Mouse (Mus musculus) CH12.LX (cell line): ENCODE data around the gene Elk3. TPM values are rescaled to one million over a fixed set of nuclear protein-coding genes. Genes with fewer than 3 reads are reported as not detected.

Source experiments
- DNase-seq: peaks from one replicate; pipeline ENCODE4 v3.0.0-alpha.2; 2013; ENCODE audit errors: extremely low read depth
- H3K27ac ChIP-seq: 2 replicates; pipeline ENCODE4 v1.5.1; 2012; ENCODE audit warnings: low read depth, mild to moderate bottlenecking, control low read depth, moderate library complexity; ENCODE audit not compliant: insufficient read depth
- H3K27me3 ChIP-seq: replicated peaks from 2 replicates; pipeline ENCODE3; 2012; ENCODE audit warnings: inconsistent platforms
- H3K36me3 ChIP-seq, 2 experiments: replicated peaks in 1 of 2; 2 replicates each; pipeline versions ENCODE3 to v1.6.1; 2012; ENCODE audit warnings: inconsistent platforms in 1 of 2, low read length in 1 of 2, mild to moderate bottlenecking in 1 of 2, mixed read lengths in 1 of 2, moderate library complexity in 1 of 2; ENCODE audit not compliant: control insufficient read depth in 1 of 2, insufficient read depth in 1 of 2
- H3K4me1 ChIP-seq, 2 experiments: 2 replicates each; pipeline ENCODE4 v1.6.1; 2012; ENCODE audit warnings: inconsistent platforms in 1 of 2, moderate library complexity in 1 of 2; ENCODE audit not compliant: insufficient read depth in 2 of 2, control insufficient read depth in 1 of 2
- H3K4me2 ChIP-seq: 2 replicates; pipeline ENCODE4 v1.6.1; 2012; ENCODE audit warnings: low read depth, mild to moderate bottlenecking, control low read depth; ENCODE audit not compliant: poor library complexity, insufficient read depth, severe bottlenecking
- H3K4me3 ChIP-seq, 3 experiments: fragments of 150-350 bp in 1 of 3; sonication (generic) in 1 of 3; replicated peaks in 1 of 3; 2 replicates each; pipeline versions ENCODE3 to v1.5.1; 2011 to 2012; ENCODE audit warnings: low read depth in 2 of 3, low read length in 2 of 3, mild to moderate bottlenecking in 2 of 3, moderate library complexity in 2 of 3, control low read depth in 1 of 3, improper control_type of control experiment in 1 of 3, inconsistent platforms in 1 of 3, mixed read lengths in 1 of 3; ENCODE audit not compliant: poor library complexity in 1 of 3
- H3K79me2 ChIP-seq: replicated peaks from 2 replicates; pipeline ENCODE4 v1.6.1; 2012; ENCODE audit warnings: mild to moderate bottlenecking, moderate library complexity; ENCODE audit not compliant: control insufficient read depth, poor library complexity, insufficient read depth, severe bottlenecking; ENCODE audit errors: extremely low read depth
- H3K9ac ChIP-seq: 2 replicates; pipeline ENCODE4 v1.6.1; 2012; ENCODE audit warnings: low read depth, mild to moderate bottlenecking, control low read depth, moderate library complexity; ENCODE audit not compliant: insufficient read depth
- H3K9me3 ChIP-seq: replicated peaks from 2 replicates; pipeline ENCODE3; 2012; ENCODE audit warnings: low read length, inconsistent platforms, mixed read lengths
- CHD1 ChIP-seq: IDR thresholded peaks from 2 replicates; pipeline ENCODE4 v1.6.1; 2012; ENCODE audit warnings: low read depth, low read length, improper control_type of control experiment, inconsistent platforms
- CTCF ChIP-seq, 2 experiments: IDR thresholded peaks in 1 of 2; conservative IDR thresholded peaks in 1 of 2; 2 replicates each; pipeline ENCODE4 v1.5.1; 2011 to 2012; ENCODE audit warnings: low read depth in 2 of 2, low read length in 2 of 2, improper control_type of control experiment in 1 of 2, inconsistent platforms in 1 of 2, mild to moderate bottlenecking in 1 of 2, moderate library complexity in 1 of 2
- E2F4 ChIP-seq: IDR thresholded peaks from 2 replicates; pipeline ENCODE4 v1.6.1; 2011; ENCODE audit warnings: low read depth, low read length, improper control_type of control experiment; ENCODE audit not compliant: insufficient replicate concordance
- EP300 ChIP-seq: IDR thresholded peaks from 2 replicates; pipeline ENCODE4 v1.6.1; 2011; ENCODE audit warnings: low read length, improper control_type of control experiment
- ETS1 ChIP-seq: conservative IDR thresholded peaks from 2 replicates; pipeline ENCODE4 v1.6.1; 2012; ENCODE audit warnings: low read depth, mild to moderate bottlenecking, inconsistent platforms, low read length, improper control_type of control experiment, moderate library complexity
- GABPA ChIP-seq: IDR thresholded peaks from 2 replicates; pipeline ENCODE4 v1.6.1; 2012; ENCODE audit warnings: low read depth, low read length, improper control_type of control experiment, inconsistent platforms; ENCODE audit not compliant: insufficient replicate concordance
- MAFK ChIP-seq: IDR thresholded peaks from 2 replicates; pipeline ENCODE4 v1.6.1; 2011; ENCODE audit warnings: low read length, improper control_type of control experiment; ENCODE audit not compliant: insufficient replicate concordance
- MEF2A ChIP-seq: IDR thresholded peaks from 2 replicates; pipeline ENCODE4 v1.6.1; 2014; ENCODE audit warnings: low read depth, mild to moderate bottlenecking, inconsistent platforms, low read length, improper control_type of control experiment, borderline replicate concordance
- NELFE ChIP-seq: IDR thresholded peaks from 2 replicates; pipeline ENCODE4 v1.6.1; 2011; ENCODE audit warnings: low read depth, low read length, improper control_type of control experiment
- NRF1 ChIP-seq: IDR thresholded peaks from 2 replicates; pipeline ENCODE4 v1.6.1; 2014; ENCODE audit warnings: low read depth, mild to moderate bottlenecking, inconsistent platforms, low read length, improper control_type of control experiment, moderate library complexity
- POLR2A ChIP-seq: IDR thresholded peaks from 2 replicates; pipeline ENCODE4 v1.6.1; 2011; ENCODE audit warnings: low read depth, mild to moderate bottlenecking, improper control_type of control experiment, low read length
- SMC3 ChIP-seq: IDR thresholded peaks from 2 replicates; pipeline ENCODE4 v1.6.1; 2011; ENCODE audit warnings: low read depth, low read length, improper control_type of control experiment
- TCF12 ChIP-seq: IDR thresholded peaks from 2 replicates; pipeline ENCODE4 v1.6.1; 2014; ENCODE audit warnings: low read depth, mild to moderate bottlenecking, inconsistent platforms, low read length, improper control_type of control experiment
- UBTF ChIP-seq: IDR thresholded peaks from 2 replicates; pipeline ENCODE4 v1.6.1; 2012; ENCODE audit warnings: low read depth, mild to moderate bottlenecking, inconsistent platforms, low read length, improper control_type of control experiment, moderate library complexity
- USF1 ChIP-seq: IDR thresholded peaks from 2 replicates; pipeline ENCODE4 v1.6.1; 2014; ENCODE audit warnings: low read depth, mild to moderate bottlenecking, inconsistent platforms, low read length, improper control_type of control experiment
- ZC3H11A ChIP-seq: IDR thresholded peaks from 2 replicates; pipeline ENCODE4 v1.6.1; 2012; ENCODE audit warnings: low read depth, mild to moderate bottlenecking, inconsistent platforms, low read length, improper control_type of control experiment
- ZKSCAN1 ChIP-seq: IDR thresholded peaks from 2 replicates; pipeline ENCODE4 v1.6.1; 2012; ENCODE audit warnings: low read depth, inconsistent platforms, low read length, improper control_type of control experiment, borderline replicate concordance
- ZMIZ1 ChIP-seq: IDR thresholded peaks from 2 replicates; pipeline ENCODE4 v1.6.1; 2012; ENCODE audit warnings: low read depth, mild to moderate bottlenecking, inconsistent platforms, low read length, improper control_type of control experiment
- dilution Hi-C: fragments of 300-500 bp; cut with MboI; formaldehyde crosslinking; loops from 2 replicates; pipeline ENCODE4 v1.14.3; 2020; ENCODE audit warnings: low sequenced_read_pairs; ENCODE audit not compliant: extremely low pct_unique_long_range_greater_than_20kb, extremely low pct_ligation_motif_present
- in situ Hi-C: fragments of 300-500 bp; cut with MboI; formaldehyde crosslinking; loops from 3 replicates; pipeline ENCODE4 v1.14.3; 2019; ENCODE audit warnings: low sequenced_read_pairs, low pct_ligation_motif_present, low pct_unique_long_range_greater_than_20kb, mixed read lengths
- polyA plus RNA-seq: library from polyadenylated mRNA; unstranded; fragments of >175 nt; gene quantifications from 2 replicates; pipeline ENCODE4 v1.2.1, GENCODE M21; 2012; ENCODE audit warnings: low read depth; ENCODE audit not compliant: insufficient read length
- total RNA-seq, 2 experiments: library from RNA; depleted of rRNA; stranded (reverse); fragments of 300-350 nt in 1 of 2; fragments of >200 nt in 1 of 2; gene quantifications; 2 replicates each; pipeline ENCODE4 v1.2.3; 2012 to 2014

Gene Elk3
- total and polyA plus RNA-seq, 3 experiments, result 20.1 to 37.0 (median 25.8) TPM

GRCm38 (mm10) chr10:93282526-93282964, 28.4 kb downstream of the Elk3 start:
- Histone ChIP-seq H3K27ac (no peak overlapping the region), H3K9me3 (peaks cover 3% of the 10 kb centered on the region), H3K36me3 (peaks cover 57 to 96% of the 10 kb centered on the region in 2 experiments), H3K79me2 (peaks cover 15% of the 10 kb centered on the region), H3K9ac (no peak overlapping the region), H3K27me3 (no peaks in the 10 kb centered on the region), H3K4me3 (no peak overlapping the region), H3K4me1 (peaks cover 0 to 26% of the 10 kb centered on the region in 2 experiments; a peak in 1 of 4 replicates), H3K4me2 (no peak overlapping the region)
- DNase-seq, result no peak
- TF ChIP-seq CHD1 (no peak), EP300 (no peak), E2F4 (no peak), ZKSCAN1 (no peak), SMC3 (no peak), NRF1 (no peak), NELFE (no peak), MAFK (no peak), ZMIZ1 (no peak), UBTF (no peak), ETS1 (no peak), MEF2A (no peak), GABPA (no peak), USF1 (no peak), POLR2A (no peak), TCF12 (no peak), ZC3H11A (no peak)
- dilution Hi-C loops (no loop called here), in situ Hi-C loops (loop anchor here (10.0 to 25.0 kb wide), 3 partner anchors 120 to 280 kb away; partner anchors contain the start of gene Cdk17)

GRCm38 (mm10) chr10:93281092-93281491, 29.8 kb downstream of the Elk3 start:
- Histone ChIP-seq H3K4me2 (no peak overlapping the region), H3K4me3 (no peak overlapping the region), H3K9me3 (no peaks in the 10 kb centered on the region), H3K27me3 (no peaks in the 10 kb centered on the region), H3K79me2 (peaks cover 5% of the 10 kb centered on the region), H3K4me1 (peaks cover 3 to 26% of the 10 kb centered on the region in 2 experiments; a peak in 2 of 4 replicates), H3K9ac (no peak overlapping the region), H3K36me3 (peaks cover 52 to 88% of the 10 kb centered on the region in 2 experiments), H3K27ac (no peak overlapping the region)
- no peak for DNase-seq
- in situ Hi-C loops, result loop anchor here (10.0 to 25.0 kb wide), 3 partner anchors 119 to 281 kb away; partner anchors contain the start of gene Cdk17
- TF ChIP-seq UBTF (no peak), CTCF (conservative IDR thresholded peaks at IDR 0.05 in 1 of 2, IDR thresholded peaks at IDR 0.05 in 1 of 2; ENCODE audit: low read depth in 2 of 2, low read length in 2 of 2) (no peak), ZKSCAN1 (no peak)
- dilution Hi-C loops, result no loop called here
